Mouse (Mus musculus) frontal cortex, postnatal 14 days (tissue): ENCODE data around the gene Srp54a.
"Not testable (repeated sequence)": the region's sequence is repeated elsewhere in the genome, so short reads cannot be mapped to it uniquely, and the experiment has no call there.

Source experiments
- DNase-seq, 2 experiments: peaks; one replicate each; pipeline ENCODE4 v3.0.0; 2022; ENCODE audit warnings: low spot score in 2 of 2

The Srp54a gene

DNA sequence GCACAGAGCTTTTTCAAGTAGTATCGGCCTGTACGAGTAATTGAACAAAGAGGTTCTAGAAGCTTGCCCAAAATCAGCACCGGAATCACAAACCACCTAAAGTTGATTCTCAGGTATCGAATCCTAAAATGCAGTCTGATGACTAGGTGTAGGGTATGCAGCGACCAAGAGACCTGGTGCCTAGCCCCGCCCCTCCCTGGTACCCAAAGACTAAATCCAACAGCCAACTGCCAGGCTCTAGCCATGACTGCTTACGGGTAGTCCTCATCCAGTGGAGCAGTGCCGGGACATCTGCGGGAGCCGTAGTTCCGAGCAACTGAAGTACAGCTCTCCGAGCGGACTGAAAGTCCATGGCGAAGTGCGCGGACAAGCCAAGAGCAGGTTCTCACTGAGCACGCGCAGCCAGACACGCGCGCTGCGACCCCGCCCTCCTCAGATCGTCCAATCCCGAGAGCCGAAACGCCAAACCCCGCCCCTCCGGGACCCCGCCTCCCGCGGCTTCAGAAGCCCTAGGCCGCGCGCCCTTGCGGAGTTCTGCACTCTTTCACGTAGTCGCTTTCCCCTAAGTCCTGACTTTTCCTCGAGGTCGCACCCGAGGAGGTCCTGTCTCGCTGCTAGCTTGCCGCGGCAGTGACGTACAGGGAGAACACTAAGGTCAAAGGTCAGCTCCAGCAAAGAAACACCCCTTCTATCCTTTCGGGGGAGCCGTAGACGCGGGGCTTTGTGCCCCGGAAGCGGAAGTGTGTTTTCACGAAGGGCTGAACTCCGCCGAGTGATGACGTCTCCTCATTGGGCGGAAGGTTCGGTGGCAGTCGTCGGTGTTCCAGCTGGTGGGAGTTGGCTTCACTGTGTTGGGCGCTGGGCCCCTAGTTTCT, at the start of gene Srp54a, which contains the start of gene 2700097O09Rik:
Srp54a (plus strand) TSS at position 537 of the 875 bp plus-strand sequence.
2700097O09Rik (minus strand) TSS at position 385 of the 875 bp plus-strand sequence.
- peak; percentile 91 to 92 for DNase-seq

DNA sequence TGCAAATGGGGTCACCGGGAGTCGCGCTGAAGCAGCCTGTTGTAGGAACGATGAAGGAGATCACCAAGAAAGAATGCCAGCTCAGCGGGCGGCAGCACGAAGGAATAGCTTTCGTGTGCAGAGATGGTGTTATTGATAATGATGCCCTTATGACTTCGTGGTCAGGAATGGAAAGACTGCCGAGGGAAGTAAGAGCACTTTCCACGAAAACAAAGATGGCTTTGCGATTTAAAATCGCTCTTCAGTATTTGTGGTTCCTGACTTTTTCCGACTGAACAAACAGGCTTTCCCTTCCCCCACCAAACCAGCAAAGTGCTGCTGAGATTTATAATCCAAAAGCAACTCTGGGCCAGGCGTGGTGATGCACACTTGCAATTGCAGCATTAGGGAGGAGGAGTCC, 39.1 kb upstream of the Srp54a start:
- no peak for DNase-seq

DNA sequence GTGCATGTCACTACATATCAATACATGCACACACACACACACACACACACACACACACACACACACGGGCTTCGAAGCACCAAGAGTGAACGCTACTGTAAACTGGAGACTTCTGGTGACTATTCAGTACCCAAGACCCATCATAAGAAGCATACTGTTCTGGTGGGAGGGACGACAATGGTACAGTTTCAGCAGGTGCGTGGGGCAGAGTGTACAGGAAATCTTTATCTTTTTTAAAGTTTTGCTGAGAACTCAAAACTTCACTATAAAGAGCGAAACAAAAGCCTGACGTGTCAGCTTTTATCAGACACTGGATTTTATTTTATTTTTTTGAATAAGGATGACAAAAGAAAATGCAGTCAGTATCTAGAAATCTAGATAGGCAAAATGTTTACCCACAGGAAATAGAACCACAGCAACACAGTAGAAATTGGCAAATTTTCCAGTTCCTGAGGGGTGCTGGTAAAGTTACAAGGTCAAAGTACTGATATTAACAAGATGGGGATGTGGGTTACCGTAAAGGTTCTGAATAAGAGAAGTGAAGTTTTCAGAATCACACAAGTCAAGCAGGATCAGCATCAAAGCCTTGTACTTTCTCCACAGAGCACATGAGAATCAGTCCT, 30.2 kb upstream of the Srp54a start:
- DNase-seq, result no peak

DNA sequence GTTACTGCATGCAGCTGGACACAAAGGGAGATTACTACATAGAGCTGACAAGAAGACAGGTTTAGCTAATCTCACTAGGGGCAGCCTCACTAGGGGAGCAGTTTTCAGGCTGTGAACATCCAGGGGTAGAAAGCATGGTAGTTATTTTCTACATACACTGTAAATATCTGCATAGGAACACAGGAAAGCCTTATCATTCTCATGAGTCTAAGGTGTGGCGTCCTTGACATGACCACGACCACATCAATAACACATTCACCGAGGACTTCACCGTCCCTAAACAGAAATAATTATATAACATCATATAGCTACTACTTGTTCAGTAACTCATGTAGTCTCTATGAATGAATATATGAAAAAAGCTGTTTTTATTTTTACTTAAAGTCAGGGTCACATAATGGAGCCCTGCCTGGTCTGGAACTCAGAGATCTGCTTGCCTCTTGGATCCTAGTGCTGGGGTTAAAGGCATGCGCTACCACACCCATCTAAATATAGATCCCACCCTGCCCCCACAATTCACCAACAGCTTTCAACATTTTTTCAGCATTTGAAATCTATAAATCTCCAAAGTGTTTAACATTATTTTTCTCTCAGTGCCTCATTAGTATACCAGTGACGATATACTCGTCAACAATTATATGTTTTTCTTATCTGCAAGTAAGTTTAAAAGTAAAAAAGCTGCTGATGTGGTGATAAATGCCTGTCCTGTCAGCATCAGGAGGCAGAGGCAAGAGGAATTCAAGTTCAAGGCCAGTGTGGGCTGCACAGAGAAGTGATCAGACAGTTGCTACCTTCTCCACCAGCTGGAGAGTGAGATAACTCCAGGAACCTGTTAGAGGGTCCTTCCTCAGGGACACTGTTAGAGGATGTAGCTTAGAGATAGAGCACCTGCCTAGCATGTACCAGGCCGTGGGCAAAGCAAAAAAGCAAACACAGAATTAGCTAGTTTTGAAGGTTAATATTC, 28.6 kb upstream of the Srp54a start:
- DNase-seq, result no peak

DNA sequence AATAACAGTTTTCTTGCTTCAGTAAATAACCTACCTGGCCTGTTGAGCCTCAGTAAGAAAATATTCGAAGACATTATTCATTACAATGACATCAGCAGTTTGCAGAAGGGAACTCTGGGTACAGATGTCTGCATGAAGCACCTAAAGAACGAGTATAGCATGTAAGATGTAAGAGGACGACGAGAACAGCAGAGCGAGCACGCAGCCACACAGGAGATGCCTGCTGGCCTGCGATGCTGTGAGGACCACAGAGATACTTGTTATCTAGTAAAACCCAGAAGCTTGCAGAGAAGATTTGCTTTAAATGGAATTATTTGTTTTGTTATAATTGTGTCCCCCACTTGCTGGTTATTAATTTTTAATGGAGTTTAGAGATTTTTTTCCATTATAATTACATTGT, 26.8 kb upstream of the Srp54a start:
- no peak for DNase-seq

DNA sequence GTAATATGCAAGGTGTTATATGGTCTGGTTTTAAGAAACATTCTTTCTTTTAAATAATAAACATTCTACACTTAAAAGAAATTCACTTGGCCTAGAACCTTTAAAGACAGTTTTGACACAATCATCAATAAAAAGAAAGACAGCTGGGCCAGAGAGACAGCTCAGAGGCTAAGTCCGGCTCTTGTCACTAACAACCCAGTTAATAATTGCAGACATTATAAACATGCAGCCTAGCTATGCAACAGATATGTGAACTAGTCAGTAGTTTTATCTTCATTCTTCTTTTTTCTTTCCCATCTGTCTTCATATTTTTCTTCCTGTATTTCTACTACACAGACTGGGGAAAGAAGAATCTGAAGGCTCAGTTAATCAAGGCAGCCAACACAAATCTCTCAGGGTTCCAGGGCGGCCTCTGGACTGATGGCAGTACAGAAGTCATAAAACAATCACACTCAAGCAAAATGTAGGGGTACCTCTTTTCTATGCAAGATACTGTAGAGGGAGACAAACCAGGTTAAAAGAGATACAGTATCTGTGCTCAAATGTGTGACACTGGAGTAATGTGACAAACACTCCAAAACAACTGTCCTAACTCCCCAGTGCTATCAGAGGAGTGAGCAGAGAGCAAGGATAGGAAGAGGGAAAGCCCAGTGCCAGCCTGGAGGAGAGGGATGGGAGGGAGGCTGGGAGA, 25.4 kb upstream of the Srp54a start:
- DNase-seq, result no peak

DNA sequence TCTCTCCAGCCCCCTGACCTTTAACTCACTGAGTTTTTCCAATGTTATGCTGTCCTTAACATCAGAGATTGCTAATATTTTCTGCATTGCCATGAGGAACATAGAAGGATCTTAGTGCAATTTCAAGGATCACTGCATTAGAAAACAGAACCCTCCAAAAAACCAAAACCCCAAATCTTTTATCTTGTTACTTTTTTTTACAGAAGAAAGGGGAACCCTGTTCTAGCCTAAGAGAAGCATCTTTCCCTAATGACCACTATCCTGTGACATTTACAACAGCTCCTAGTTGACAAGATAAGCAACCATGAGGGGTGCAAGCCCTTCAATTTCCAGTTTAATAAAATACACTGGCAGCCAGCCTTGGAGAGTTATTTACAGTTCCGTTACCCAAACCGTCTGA, 23.4 kb upstream of the Srp54a start:
- DNase-seq, result no peak

DNA sequence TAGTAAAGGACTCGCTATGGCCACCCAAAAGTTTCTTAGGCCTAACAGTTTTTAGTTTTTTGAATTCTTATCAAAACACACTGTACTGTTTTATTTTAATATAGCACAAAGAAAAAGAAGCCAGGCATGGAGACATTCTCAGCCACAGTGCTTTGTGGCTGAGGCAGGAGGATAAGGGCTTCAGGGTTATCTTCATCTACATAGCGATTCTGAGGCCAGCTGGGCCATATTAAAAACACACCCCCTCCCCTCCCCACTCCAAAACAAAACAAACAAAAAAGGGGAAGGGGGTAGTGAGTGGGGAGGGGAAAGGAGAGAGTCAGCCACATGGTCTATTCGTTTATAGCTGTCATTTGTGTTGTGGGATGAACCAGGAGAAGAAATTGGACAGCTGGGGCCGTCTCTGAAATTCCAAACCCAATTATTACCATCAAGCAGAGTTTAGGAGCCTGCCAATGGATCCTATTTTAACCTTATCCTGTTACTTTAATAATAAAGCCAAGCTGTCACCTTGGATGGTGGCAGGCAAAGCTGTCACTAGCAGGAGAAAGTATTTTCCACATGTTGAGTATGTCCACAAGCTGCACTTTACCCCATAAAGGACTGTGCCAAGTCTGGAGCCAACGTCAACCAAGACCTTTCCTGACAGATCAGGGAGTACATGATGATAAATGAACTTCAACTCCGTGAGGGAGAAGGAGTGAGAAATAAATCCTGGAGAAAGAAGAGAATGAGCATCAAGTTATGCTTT, 21.0 kb upstream of the Srp54a start:
- no peak for DNase-seq

DNA sequence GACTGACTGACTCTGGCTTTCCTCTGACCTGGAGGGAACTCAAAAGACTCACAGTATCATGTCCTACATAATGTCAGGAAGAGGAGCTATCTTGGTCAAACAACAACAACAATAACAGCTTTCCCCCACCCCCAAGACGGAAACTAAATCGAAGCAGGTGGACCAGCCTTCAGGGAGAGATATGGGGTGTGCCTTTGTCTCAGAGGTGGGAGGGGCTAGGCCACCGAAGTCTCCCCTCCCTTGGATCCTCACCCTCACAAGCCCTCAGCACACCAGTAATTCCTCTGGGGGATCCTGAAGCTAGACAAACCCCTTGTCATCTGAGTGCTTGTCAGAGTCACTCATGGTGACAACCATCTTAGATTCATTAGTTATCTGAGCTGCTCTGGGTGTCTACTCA, 20.2 kb upstream of the Srp54a start:
- no peak for DNase-seq

DNA sequence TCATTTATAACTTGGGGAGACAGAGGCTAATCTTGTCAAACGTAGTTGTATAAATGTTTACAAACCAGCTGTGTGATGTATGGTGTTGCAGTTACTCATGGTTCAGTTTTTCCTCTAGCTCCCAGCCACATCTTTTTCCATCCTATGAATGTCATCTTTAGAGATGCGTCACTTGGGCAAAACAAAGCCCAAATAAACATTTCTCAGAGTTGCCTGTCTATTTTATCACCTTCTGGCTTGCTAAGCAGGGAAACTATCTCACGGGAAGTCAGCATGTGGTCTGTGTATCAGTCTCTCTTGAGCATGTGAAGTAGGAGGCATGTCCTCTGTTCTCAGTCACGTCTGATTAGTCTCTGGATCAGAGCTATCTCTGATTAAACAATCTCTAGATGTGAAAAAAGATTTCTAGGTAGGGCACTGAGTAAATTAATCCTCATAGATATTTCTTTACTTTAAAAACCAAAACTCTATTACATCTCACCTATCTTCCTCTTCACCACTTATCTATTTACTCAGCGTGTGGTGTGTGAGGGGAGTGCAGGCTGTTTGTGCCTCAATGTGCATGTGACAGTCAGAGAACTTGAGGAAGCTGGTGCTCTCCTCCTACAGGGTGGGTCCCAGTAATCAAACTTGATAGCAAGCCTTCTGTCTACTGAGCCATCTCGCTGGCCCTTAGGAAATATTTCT, 19.7 kb upstream of the Srp54a start:
- no peak for DNase-seq

DNA sequence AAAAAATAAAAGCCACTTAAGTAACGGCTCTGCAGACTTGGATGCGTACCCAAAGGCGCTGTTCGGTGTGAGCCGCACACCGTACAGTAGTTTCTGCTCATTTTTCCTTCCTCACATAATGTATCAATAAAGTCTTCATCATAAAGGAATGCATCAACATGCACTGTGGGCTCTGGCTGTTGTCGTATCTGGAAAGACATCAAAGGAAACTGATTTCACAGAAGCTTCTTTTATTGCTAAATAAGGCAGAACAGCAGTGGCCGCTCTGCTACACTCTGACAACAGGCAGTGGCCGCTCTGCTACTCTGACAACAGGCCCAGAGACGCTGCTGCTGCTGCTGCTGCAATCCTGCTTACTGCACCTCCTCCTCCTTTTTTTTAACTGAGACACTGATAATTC, 19.1 kb upstream of the Srp54a start:
- DNase-seq, result no peak

DNA sequence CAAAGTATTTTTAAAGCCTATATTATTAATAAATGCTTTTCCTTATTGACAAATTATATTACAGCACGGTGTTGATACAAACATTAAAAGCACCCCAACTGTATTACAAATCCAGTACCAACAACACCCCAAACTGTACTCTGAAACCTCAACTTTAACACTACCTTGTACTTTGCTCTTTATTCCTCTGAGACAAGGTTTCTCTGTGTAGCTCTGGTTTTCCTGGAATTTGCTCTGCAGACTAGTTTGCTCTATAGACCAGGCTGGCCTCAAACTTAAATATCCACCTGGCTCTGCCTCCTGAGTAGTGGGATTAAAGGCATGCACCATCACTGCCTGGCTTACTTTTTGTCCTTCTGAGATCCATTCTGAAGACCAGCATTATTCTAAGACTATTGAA, 17.9 kb upstream of the Srp54a start:
- no peak for DNase-seq

DNA sequence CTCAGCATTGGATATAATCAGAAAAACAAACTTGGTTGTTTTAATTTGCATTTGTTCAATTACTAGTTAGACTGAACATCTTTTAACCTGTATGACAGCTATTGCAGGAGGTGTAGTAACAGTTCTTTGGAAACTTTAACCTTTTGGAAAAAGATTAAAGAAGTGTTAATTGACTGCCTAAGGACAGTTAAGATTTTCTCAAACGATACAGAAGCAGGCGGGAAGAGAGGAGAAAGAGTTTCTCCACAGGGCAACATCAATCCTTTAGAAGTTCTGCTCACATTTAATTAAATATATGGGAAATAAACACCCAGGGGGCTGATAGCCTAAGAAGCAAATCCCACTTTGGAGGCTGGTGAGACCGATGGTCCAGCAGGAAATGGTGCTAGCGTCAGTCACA, 7.6 kb upstream of the Srp54a start:
- DNase-seq, result no peak

DNA sequence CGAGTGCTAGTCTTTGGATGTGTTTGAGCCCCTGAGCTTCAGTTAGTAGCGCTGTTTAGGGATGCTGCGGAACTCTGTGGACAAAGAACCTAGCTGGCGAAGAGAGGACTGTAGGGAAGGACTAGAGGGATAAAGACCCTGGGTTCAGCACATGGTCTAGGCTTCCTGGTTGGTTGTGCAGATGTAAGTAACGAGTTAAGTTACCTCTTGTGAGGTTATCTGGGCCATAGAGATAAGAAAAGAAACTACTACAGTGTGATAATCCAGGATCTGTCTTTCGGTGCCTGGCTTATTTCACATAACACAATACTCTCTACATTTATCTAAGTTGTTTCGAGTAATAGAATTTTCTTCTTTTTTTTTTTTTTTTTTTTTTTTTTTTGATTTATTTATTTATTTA, 6.4 kb upstream of the Srp54a start:
- no peak for DNase-seq

DNA sequence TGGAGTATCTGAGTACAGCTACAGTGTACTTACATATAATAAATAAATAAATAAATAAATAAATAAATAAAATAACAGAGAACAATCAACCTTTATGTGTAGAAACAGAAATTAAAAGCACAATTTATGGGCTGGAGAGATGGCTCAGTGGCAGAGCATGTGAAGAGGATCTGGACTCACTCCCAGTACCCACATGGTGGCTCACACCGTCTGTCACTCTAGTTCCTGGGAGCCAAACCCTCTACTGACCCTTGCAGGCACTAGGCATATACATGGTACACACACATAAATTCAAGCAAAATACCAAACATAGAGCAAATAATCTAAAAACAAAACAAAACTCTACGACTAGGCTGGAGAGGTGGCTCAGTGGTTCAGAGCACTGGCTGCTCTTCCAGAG, 4.8 kb upstream of the Srp54a start:
- no peak for DNase-seq

DNA sequence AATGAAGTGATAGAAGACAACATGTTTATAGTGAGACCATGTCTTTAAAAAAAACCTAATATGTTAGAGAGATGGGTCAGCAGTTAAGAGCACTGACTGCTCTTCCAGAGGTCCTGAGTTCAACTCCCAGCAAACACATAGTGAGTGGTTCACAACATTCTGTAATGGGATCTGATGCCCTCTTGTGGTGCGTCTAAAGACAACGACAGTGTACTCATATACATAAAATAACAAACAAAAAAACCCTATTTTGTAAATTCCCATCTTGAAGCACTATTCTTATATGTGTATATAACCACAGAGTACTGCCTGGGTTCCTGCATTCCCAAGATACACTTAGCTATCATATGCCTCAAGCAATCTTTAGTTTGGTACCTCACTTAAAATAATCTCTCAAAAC, 1.4 kb upstream of the Srp54a start:
- not testable (repeated sequence) for DNase-seq

DNA sequence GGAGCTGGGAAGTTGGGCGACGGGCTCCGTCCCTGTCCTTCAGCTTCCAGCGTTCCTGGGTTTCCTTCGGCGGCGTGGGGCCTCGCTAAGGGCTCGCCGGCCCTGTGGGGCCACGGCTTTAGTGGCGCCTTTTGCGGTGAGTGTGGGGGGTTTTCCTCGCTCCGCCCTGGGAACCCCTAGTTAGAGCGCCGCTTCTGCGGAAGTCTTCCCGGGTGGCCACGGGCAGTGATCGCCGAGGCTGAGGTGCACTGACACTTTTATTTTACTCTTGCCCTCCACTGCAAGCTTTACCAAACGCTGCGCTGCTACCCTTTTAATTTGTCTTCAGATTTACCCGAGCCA, 510 bp downstream of the Srp54a start:
- DNase-seq, result not testable (repeated sequence)

DNA sequence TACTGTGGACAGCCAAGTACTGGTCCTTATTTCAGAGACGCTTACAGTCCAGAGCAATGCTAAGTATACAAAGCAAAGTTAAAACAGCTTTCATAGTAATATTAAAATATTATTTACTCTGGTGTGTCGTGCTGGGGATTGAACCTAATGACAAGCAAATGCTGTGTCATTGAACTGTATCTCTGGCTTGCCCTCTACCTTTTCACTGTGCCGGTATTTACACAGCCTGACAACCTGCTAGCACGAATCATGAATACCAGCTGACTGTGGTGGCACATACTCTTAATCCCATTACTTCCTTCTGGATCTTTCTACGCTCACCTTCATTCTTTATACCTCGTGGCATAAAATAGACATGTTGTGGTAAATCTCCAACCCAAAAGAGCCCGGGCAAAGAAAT, 12.1 kb downstream of the Srp54a start:
- not testable (repeated sequence) for DNase-seq

DNA sequence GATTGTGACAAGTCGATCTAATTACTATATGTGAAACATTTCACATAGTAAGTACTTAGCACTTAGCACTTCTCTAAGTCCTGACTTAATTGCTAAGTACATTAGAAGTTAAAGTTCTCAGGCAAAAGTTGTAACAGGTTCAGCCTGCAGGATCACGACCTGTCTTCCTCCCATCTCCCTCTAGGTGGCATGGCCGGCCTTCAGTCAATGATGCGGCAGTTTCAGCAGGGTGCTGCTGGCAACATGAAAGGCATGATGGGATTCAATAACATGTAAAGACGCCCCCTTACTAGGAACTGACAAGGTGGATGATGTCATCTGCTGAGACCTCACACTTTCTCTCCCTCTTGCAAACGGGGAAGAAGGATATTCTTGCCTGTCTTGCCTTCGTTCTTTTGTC, 32.6 kb downstream of the Srp54a start:
- not testable (repeated sequence) for DNase-seq

DNA sequence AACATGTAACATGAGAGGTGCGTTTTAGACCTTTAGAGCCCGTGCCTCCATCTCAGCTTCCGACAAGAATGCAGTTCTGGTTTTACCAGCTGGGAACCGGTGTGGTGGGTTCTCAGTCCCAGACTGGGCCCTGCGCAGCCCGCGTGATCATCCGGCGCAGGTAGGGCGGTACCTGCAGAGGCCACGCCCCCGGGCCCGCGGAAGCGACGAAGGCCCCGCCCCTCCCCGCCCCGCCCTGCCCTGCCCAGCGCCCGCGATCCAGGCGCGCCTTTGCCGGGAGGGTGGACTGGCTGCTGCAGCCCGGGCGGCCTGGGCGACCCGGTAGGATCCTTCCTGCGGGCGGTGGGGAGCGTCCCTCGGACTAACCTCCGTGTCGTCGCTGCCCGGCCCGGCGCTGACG, 44.2 kb downstream of the Srp54a start, which contains the start of gene Fam177a:
Fam177a (plus strand) TSS at position 228 of the 400 bp plus-strand sequence.
- DNase-seq, result not testable (repeated sequence)
